Mouse (Mus musculus) gastrocnemius, postnatal 10 days (tissue): ENCODE measurements around the gene Coa4. TPM values are rescaled to one million over a fixed set of nuclear protein-coding genes. Genes with fewer than 3 reads are reported as not detected.
"Not testable (repeated sequence)": the region's sequence is repeated elsewhere in the genome, so short reads cannot be mapped to it uniquely, and the experiment has no call there.

Experiments
- DNase-seq: peaks from one replicate; pipeline ENCODE4 v3.0.0; 2021; ENCODE audit warnings: mixed read lengths
- total RNA-seq, 2 experiments: library from RNA; stranded (reverse); gene quantifications; 2 replicates each; pipeline ENCODE4 v1.2.3; 2021

The Coa4 gene
- total RNA-seq, 2 experiments from 2014 or later = 8.2 to 8.9 TPM

DNA sequence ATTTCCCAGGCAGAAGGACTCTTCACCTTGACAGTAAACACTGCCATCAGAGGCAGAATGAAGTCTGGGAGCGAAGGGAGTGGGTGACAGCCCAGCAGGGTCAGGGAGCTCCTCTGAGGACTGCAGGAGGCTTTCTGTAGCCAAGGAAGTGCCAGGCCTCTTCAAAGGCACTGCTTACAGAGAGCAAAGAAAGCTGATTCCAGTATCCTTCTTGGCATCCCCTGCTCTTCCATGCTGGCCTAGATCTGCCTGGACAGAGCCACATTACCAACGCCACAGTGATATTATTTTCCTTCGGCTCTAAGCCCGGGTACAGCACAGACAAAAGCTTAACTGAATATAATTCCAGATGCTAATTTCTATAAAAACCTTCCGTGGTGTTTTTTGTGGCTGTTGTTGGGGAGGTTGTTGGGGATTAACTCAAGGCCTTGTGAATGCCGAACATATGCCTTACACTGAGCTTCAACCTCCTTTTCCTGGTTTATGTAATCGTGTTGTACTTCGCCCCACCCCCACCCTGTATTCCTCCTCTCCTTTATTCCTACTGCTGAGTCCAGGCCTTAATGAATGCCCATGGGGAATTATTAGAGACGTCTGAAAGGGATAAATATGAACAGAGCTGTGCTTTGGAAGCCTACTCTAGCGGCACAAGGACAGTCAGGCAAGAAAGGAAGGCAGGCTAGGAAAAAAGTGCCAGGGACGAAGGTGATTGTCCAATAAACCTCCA, 25.2 kb downstream of the Coa4 start:
- DNase-seq = no peak

DNA sequence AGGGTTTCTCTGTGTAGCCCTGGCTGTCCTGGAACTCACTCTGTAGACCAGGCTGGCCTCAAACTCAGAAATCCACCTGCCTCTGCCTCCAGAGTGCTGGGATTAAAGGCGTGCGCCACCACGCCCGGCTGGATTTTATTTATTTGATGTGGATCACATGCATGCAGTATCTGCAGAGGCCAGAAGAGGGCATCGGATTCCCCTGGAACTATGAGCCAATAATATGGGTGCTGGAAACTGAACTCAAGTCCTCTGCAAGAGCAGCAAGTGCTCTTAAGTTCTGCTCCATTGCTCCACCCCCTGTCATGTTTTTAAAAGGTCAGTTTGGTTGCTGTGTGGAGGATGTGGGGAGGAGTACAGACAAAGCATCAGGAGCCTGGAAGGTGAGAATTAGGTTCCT, 30.4 kb downstream of the Coa4 start:
- DNase-seq = not testable (repeated sequence)

DNA sequence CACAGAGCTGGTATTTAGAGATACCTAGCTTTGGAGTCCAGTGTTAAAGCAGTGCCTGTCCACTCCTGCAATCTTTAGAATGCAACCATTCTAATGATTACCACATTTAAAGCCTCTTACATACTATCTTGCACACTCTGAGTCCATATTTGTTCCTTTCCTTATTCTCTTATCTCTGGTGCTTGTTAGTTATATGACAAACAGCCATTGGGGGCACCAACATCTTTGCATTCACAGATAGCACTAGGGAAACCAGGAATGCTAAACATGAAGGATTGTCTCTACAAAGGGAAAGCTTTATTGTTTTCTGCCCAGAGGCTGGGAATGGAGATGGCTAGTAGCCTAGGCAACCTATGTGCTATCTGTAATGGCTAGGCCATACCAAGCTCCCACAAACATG, 33.0 kb downstream of the Coa4 start:
- no peak for DNase-seq

DNA sequence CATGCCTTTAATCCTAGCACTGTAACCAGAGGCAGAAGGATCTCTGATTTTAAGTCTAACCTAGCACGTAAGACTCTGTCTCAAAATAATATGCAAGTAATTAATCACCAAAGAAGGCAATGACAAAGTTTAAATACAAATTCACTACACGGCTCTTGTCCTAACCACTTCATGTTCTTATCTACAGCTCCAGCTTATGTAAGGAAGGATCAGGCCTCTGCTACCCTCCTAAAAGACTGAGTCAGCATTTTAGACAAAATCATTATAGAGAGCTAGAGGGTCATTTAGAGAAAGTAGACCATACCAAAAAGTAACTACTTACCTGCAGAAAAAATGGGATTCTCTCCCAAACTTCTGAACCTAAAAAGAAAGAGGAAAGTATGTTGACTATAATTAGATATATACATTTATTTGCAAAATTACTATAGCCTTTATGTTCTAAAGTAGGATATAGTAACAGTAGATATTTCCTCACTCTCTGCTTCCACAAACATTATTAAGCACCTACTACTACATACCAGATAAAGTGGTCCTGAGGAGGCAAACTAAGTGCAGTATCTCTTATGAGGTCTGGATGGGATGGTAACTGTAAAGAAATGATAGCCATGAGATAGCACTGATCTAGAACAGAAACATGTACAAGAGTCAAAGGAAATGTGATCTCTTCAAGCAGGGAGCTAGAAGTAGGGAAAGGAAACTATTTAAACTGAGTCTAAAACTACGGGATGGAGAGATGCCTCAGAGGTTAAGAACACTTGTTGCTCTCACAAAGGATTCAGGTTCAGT, 34.3 kb downstream of the Coa4 start:
- DNase-seq = no peak

DNA sequence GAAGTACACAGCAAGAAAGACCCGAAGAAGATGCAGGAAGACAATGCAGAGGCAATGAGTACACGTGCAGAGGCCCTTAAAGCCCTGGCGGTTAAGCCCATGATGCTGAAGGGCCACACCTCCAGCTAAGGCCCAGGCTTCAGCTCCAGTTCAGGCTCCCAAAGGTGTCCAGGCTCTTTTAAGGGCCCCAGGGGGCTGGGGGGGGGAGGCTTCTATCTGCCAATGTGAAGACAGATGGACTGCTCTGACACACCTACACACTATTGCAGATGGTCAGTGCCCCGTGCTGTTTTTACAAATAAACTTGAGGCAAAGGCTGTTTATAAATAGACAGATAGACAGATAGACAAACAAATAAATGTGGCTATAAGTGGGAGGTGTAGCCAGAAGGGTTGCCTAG, 35.2 kb downstream of the Coa4 start:
- DNase-seq = no peak

DNA sequence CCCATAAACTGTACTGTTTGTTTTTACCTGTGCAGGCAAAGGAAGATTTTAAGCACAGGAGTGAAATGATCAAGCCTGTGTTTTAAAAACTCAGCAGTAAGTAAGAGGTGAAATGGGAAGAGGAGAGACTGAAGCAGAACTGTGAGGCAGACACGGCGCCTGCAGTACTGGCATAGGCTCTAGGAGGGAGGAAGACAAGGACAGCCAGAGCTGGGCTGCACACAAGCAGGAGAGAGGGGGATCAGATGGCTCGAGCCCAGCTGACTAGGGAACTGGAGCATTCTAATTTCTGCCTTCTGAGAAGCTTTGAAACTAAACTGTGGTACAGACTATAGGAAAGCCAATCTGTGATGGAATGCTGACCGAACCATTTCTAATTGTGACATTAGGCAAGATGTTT, 35.8 kb downstream of the Coa4 start:
- no peak for DNase-seq

DNA sequence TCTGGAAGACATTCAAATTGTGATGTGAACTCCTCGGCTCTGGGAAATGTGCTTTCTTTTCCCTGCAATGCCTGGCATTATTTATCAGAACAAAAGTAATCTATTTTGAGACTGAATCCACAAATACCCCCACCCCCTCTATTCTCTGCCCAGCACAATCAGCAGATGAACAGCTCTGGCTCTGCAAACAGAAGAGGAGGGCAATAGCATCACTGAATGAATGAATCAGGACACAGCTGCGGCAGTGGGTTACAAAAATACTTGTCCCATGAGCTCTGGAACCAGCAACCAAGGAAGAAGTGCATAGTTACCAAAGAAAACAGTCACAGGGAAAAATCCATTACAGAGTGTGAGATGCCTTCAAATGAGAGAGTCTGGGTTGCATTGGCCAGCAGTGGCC, 41.9 kb downstream of the Coa4 start:
- no peak for DNase-seq

DNA sequence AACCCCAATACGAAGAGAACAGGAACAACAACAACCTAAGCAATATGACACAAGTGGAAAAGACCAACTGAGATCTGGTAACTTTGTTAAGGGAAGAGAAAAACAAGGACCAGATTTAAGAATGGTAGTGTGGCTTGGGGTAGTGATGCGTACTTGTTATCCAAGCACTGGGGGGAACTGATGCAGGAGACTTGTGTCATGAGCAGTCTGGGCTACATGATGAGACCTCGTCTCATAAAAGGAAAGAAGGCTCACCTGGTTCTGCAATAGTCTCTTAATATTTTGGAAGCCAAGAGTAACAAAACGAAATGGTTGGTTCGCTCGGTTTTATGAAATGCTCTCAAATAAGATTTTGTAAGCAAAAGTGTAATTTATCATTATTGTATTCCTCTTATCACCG, 45.4 kb downstream of the Coa4 start:
- DNase-seq = no peak

DNA sequence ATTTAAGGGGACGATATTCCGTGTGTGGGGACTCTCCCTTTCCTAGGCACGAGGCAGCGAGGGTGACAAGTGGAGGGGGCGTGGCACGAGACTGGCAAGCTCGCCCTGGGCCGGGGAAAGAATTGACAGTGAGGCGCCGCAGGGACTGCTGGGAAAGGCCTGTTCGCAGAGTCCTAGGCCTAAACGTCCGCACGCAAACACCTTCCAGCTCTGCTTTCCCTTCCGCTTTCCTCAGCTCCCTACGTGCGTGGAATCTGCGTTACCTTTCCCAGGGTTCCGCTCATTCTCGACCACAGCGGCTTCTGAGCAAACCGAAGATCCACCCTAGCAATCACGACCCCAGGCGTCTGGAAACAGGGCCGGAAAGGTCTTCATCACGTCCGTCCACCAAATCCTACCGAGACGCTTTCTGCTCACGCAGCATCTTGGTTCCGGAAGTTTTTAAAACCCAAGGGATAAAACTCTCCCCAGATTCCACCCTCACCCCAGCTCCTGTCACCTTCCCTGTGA, 45.9 kb downstream of the Coa4 start:
- DNase-seq = peak; percentile 87

DNA sequence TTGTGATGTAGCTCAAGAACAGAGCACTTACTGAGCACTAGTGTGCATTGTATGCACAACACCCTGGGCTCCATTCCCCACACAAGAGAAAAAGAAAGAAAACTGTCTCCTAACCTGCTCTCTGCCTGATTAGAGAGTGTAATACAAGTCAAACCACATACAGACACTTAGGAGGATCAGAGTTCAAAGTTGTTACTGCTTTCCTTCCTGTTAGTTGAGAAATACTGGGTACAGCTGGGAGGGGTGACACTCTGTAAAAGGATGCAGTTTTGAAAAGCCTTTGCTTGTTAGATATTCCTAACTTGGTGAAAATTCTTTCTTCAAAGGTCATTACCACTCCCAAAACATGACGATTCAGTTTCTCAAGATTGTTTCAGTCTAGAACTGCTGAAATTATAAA, 52.9 kb downstream of the Coa4 start:
- DNase-seq = no peak

Other genes starting within 250 kb of the Coa4 start
- gene C2cd3, start 164.8 kb upstream of the Coa4 start, total RNA-seq = 1 to 10 TPM; 6.3 to 9.2 TPM
- gene Ppme1, start 164.8 kb upstream of the Coa4 start, total RNA-seq = 10 to 100 TPM; 32.0 to 40.2 TPM
- gene Ucp3, start 64.1 kb upstream of the Coa4 start, total RNA-seq = 10 to 100 TPM; 77.1 to 79.5 TPM
- 100 to 1,000 TPM; 133 to 155 TPM for gene Ucp2, start 43.7 kb upstream of the Coa4 start, total RNA-seq
- not detected for gene Dnajb13, start 22.1 kb upstream of the Coa4 start, total RNA-seq
- gene Rab6a, start 70.3 kb downstream of the Coa4 start, total RNA-seq = 10 to 100 TPM; 74.9 to 75.2 TPM
- 10 to 100 TPM; 79.2 to 87.0 TPM for gene Mrpl48, start 71.2 kb downstream of the Coa4 start, total RNA-seq
- gene Plekhb1, start 125.3 kb downstream of the Coa4 start, total RNA-seq = 10 to 100 TPM; 19.6 to 25.2 TPM
- 10 to 100 TPM; 51.6 to 55.3 TPM for gene Fam168a, start 169.6 kb downstream of the Coa4 start, total RNA-seq